Mouse (Mus musculus) hindbrain, embryonic 16.5 days (tissue): ENCODE measurements around the gene Snx10. TPM values are rescaled to one million over a fixed set of nuclear protein-coding genes. Genes with fewer than 3 reads are reported as not detected.

Experiments
- ATAC-seq: fragments of 200-750 bp; cut with Nextera tagmentation; 2 replicates; pipeline ENCODE4 v1.8.0; 2017; ENCODE audit warnings: moderate TSS enrichment, moderate library complexity
- H3K27ac ChIP-seq: fragments of 300-500 bp; sonication (generic); 2 replicates; pipeline ENCODE4 v1.5.1; 2014; ENCODE audit warnings: low read depth, mild to moderate bottlenecking, control low read depth, low read length, moderate library complexity
- H3K27me3 ChIP-seq: fragments of 300-500 bp; sonication (generic); replicated peaks from 2 replicates; pipeline ENCODE4 v1.6.1; 2014; ENCODE audit warnings: low read length; ENCODE audit not compliant: control insufficient read depth, insufficient read depth
- H3K36me3 ChIP-seq: fragments of 300-500 bp; sonication (generic); 2 replicates; pipeline ENCODE4 v1.6.1; 2014; ENCODE audit warnings: mild to moderate bottlenecking, low read length, moderate library complexity, mixed read lengths; ENCODE audit not compliant: control insufficient read depth, insufficient read depth
- H3K4me1 ChIP-seq: fragments of 300-500 bp; sonication (generic); 2 replicates; pipeline ENCODE4 v1.6.1; 2014; ENCODE audit warnings: low read depth, low read length; ENCODE audit not compliant: control insufficient read depth, insufficient read depth
- H3K4me2 ChIP-seq: fragments of 300-500 bp; sonication (generic); 2 replicates; pipeline ENCODE4 v1.6.1; 2014; ENCODE audit warnings: mild to moderate bottlenecking, low read length, control low read depth, moderate library complexity
- H3K4me3 ChIP-seq: fragments of 300-500 bp; sonication (generic); 2 replicates; pipeline ENCODE4 v1.5.1; 2014; ENCODE audit warnings: mild to moderate bottlenecking, low read length, control low read depth, moderate library complexity
- H3K9ac ChIP-seq: fragments of 300-500 bp; sonication (generic); 2 replicates; pipeline ENCODE4 v1.6.1; 2014; ENCODE audit warnings: low read depth, mild to moderate bottlenecking, control low read depth, low read length, moderate library complexity
- H3K9me3 ChIP-seq: fragments of 300-500 bp; sonication (generic); 2 replicates; pipeline ENCODE4 v1.6.1; 2014; ENCODE audit warnings: mild to moderate bottlenecking, low read length, moderate library complexity; ENCODE audit not compliant: control insufficient read depth
- WGBS: fragments of 180-500 bp; shearing (Covaris S2); extraction: QIAGEN DNeasy Blood & Tissue Kit; methylation state at CpG from one replicate; pipeline ENCODE4 v1.1.7; 2014; 5-methylcytosine and 5-hydroxymethylcytosine counted together
- polyA plus RNA-seq: library from polyadenylated mRNA; unstranded; fragments of >200 nt; fragmentation: Nextera tagmentation; extraction: Ambion mirVana; gene quantifications from 2 replicates; pipeline ENCODE4 v1.2.1, GENCODE M21; 2015

Gene Snx10
- polyA plus RNA-seq, 1 experiment from 2014 or later = 76.2 TPM

DNA sequence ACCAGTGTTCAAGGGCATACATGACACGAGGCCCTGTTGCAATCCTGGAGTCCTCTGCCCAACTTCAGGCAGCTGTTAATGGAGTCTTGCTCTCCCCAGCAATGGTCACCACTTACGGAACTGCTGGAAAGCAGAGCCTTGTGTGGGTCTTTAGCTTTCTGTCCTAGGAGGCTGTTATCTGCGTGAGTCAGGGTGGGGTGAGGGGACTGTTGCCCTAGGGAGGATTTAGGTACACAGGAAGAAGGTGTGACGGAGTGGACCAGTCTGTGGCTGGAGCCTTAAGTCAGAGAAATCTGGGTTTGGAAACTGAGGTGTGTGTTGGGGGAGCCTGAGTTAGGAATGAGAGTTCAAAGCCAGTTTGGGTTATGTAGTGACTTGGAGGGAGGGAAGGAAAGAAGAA is 49.4 kb downstream of the Snx10 start:
- H3K4me1 ChIP-seq = no peaks in the 10 kb centered on the region
- no peak for ATAC-seq
- no peak overlapping the region for H3K9ac ChIP-seq
- H3K27me3 ChIP-seq = no peaks in the 10 kb centered on the region
- no peak overlapping the region for H3K27ac ChIP-seq
- H3K4me3 ChIP-seq = no peak overlapping the region
- no peaks in the 10 kb centered on the region for H3K36me3 ChIP-seq
- no peak overlapping the region for H3K4me2 ChIP-seq
- no peaks in the 10 kb centered on the region for H3K9me3 ChIP-seq
- 92% methylated on average over 4 of the region's 4 CpGs for WGBS

DNA sequence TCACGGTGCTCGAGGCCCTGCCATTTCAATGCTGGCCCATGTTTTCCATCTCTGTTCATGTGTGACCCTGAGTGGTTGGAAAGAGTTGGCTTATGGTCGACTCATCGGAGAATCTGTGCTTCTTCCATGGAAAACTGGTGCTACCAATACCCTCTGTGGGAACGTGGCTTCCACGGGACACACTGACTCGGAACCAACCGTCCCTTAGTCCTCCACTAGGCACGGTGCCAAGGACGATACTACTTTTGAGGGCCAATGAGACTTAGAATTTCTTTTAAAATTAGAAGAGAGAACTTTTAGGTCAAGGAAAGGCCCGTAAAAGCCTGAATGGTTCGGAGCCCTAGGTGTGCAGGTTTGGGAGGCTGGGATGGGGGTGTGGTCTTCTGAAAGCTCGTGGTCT is 50.4 kb downstream of the Snx10 start:
- no peaks in the 10 kb centered on the region for H3K36me3 ChIP-seq
- no peak overlapping the region for H3K9ac ChIP-seq
- H3K27ac ChIP-seq = no peak overlapping the region
- H3K4me3 ChIP-seq = no peak overlapping the region
- H3K4me2 ChIP-seq = no peak overlapping the region
- H3K9me3 ChIP-seq = no peaks in the 10 kb centered on the region
- ATAC-seq = no peak
- no peaks in the 10 kb centered on the region for H3K4me1 ChIP-seq
- no peaks in the 10 kb centered on the region for H3K27me3 ChIP-seq
- WGBS = 92% methylated on average over 13 of the region's 13 CpGs

DNA sequence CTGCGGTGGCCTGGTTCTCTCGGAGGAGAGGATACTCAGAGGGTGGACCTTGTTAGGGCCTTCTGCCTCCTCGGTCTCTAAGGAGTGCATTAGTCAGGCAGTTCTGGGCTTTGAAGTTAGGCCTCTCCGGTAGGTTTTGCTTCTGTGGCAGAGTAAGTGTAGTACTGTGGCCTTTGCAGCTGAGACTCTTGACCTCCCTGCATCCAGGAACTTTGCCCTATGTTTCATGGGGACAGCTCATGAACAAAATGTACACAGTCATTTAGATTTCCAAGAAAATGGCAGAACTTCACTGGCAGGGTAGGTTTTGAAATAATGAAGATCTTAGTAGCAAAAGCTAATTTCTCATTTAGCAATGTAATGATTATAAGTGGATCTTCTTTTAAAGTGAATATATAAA is 54.7 kb downstream of the Snx10 start:
- Histone ChIP-seq H3K27ac (no peak overlapping the region), H3K4me1 (no peaks in the 10 kb centered on the region), H3K4me2 (no peak overlapping the region), H3K36me3 (no peaks in the 10 kb centered on the region), H3K9me3 (no peaks in the 10 kb centered on the region), H3K27me3 (no peaks in the 10 kb centered on the region), H3K4me3 (no peak overlapping the region), H3K9ac (no peak overlapping the region)
- no peak for ATAC-seq
- WGBS = 84% methylated on average over 4 of the region's 4 CpGs

DNA sequence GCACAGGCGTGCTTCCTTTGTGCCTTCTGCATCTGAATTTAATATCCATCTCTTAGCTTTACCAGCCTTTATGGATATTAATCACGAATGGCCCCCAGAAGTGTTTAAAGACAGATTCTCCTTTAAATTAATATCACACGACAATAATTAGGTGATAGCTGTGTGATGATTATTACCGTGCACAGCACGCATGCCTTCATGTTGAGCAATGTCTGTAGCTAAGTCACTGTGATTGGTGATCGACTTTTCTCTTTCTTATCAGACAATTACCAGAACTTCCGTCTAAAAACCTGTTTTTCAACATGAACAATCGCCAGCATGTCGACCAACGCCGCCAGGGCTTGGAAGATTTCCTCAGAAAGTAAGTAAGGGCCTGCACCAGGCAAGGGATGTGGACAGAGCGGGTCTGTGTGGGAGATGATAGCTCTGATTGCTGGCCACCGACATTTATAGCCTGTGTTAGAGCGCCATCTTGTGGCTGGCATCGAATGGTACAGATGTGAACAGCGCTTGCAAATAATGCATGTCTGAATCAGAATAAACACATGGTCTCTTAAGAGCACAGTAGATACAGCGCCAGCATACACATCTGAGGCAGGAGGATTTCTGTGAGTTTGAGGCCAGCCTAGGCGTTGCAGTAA is 56.5 kb downstream of the Snx10 start:
- Histone ChIP-seq H3K27me3 (no peaks in the 10 kb centered on the region), H3K4me3 (no peak overlapping the region), H3K36me3 (0 out of 2 replicates have a peak, but pooled peaks cover 2% of the 10 kb centered on the region), H3K9me3 (no peaks in the 10 kb centered on the region), H3K4me1 (no peaks in the 10 kb centered on the region), H3K4me2 (no peak overlapping the region), H3K27ac (no peak overlapping the region), H3K9ac (no peak overlapping the region)
- 26% methylated on average over 18 of the region's 18 CpGs for WGBS
- ATAC-seq = peak; percentile 91

DNA sequence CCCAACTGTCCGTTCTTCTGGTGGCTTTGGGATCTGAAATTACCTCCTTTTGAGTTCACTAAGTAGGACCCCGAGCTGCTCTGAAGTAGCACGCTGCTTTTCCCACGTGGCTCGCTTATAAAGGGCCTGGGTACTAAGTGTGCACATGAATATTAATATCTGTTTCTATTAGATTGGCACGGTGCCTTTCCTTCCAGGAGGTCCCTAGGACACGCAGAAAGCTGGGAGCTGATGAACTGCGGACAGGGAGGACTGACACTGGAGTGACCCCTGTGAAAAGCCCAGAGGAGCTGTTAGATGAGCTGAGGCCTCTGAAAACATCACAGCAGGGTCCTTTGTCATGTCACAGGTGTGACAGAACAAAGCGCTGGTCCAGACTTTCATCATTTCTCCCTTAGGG is 57.7 kb downstream of the Snx10 start:
- Histone ChIP-seq H3K27ac (no peak overlapping the region; the same call in 1 of the 2 replicates), H3K36me3 (0 out of 2 replicates have a peak, but pooled peaks cover 2% of the 10 kb centered on the region), H3K27me3 (no peaks in the 10 kb centered on the region), H3K9me3 (no peaks in the 10 kb centered on the region), H3K4me3 (no peak overlapping the region), H3K4me2 (no peak overlapping the region), H3K4me1 (no peaks in the 10 kb centered on the region; the same call in 1 of the 2 replicates), H3K9ac (peak overlapping the region; percentile 24; the same call in 1 of the 2 replicates)
- WGBS = 40% methylated on average over 9 of the region's 9 CpGs
- ATAC-seq = no peak

DNA sequence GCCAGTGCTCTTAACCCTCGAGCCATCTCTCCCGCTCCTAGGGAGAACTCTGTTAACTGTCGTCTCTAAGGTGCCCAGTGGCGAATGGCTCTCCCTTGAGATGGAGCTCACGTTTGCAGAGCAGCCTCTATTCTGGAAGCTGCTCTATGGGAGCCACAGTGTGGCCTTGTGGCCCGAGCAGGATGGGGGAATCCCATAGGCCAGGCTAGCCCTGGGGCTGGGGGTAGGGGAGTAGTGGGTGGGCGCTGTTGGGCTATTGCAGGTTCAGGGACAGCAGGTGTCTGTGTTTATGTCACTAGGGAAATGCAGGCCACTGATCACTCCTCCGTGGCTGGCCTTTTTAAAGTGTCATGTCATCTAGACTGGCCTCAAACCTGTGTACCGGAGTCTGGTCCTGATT is 58.4 kb downstream of the Snx10 start:
- H3K4me2 ChIP-seq = no peak overlapping the region
- H3K36me3 ChIP-seq = 0 out of 2 replicates have a peak, but pooled peaks cover 2% of the 10 kb centered on the region
- no peak overlapping the region for H3K4me3 ChIP-seq
- WGBS = 76% methylated on average over 9 of the region's 9 CpGs
- H3K27ac ChIP-seq = no peak overlapping the region
- H3K9ac ChIP-seq = no peak overlapping the region
- H3K9me3 ChIP-seq = no peaks in the 10 kb centered on the region
- no peak for ATAC-seq
- H3K27me3 ChIP-seq = no peaks in the 10 kb centered on the region
- no peaks in the 10 kb centered on the region; the same call in 1 of the 2 replicates for H3K4me1 ChIP-seq

DNA sequence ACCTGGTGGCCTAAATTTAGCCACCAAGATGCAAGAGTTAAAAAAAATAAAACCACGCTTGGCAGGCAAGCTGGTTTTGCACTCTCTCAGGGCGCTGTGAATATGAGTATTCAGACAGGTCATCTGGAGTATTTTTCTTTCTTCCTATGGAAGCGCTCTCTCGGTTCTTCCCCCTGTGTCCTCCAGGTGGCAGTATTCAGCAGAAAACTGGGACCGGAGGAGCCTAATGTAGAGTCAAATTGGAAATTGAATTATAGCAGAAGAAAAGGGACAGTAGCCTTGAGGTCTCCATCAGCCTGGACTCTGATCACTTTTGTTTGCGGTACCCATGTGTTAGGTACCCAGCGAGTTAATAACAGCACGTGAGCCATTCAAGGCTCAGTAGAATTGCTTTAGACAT is 62.3 kb downstream of the Snx10 start:
- no peak overlapping the region for H3K4me2 ChIP-seq
- H3K27me3 ChIP-seq = no peaks in the 10 kb centered on the region
- peak overlapping the region; percentile 48; the same call in 1 of the 2 replicates for H3K27ac ChIP-seq
- 0 out of 2 replicates have a peak, but pooled peaks cover 2% of the 10 kb centered on the region for H3K36me3 ChIP-seq
- H3K4me3 ChIP-seq = no peak overlapping the region
- ATAC-seq = peak; percentile 65
- H3K9me3 ChIP-seq = no peaks in the 10 kb centered on the region
- H3K4me1 ChIP-seq = no peaks in the 10 kb centered on the region; the same call in 1 of the 2 replicates
- H3K9ac ChIP-seq = no peak overlapping the region
- 21% methylated on average over 8 of the region's 8 CpGs for WGBS

DNA sequence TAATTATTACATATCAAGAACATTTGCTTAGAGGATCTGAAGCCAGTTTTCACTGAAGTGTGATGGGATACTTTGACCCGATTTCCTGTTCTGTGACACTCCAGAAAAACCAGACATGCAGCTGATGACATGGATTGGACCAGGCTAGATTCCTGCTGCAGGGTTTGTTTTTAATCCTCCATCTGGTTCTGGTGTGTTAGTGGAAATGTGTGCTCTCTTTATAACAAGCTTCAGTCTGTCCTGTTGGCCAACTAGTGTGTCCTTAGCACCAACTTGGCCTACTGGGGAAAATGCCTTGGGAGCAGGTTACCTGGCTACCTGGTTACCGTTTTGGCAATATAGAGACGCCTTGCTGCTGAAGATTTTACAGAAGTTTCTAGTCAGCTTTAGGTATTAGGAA is 63.6 kb downstream of the Snx10 start:
- H3K4me1 ChIP-seq = no peaks in the 10 kb centered on the region; the same call in 1 of the 2 replicates
- H3K36me3 ChIP-seq = 0 out of 2 replicates have a peak, but pooled peaks cover 2% of the 10 kb centered on the region
- H3K4me3 ChIP-seq = no peak overlapping the region
- WGBS = 95% methylated on average over 3 of the region's 3 CpGs
- H3K4me2 ChIP-seq = no peak overlapping the region
- H3K27me3 ChIP-seq = no peaks in the 10 kb centered on the region
- no peak for ATAC-seq
- H3K9me3 ChIP-seq = no peaks in the 10 kb centered on the region
- no peak overlapping the region for H3K9ac ChIP-seq
- no peak overlapping the region for H3K27ac ChIP-seq

DNA sequence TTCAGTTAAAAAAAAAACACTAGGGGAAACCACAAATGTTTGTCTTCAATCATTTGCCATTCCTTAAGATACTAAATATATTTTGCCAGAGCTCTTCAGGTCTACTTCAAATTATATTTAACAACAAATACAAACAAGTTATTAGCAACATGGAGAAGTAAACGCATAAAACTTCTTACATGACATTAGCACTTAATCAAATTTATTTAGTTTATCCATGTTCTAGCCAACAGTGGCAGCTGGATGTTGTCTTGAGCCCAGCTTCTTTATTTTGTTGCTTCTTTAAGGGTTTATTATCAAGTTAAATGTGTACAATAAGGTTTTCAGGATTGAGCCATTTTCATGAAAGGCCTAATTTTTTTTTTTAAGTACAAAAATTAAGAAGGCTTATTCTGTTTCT is 67.6 kb downstream of the Snx10 start:
- H3K36me3 ChIP-seq = no peaks in the 10 kb centered on the region
- 77% methylated on average over 1 of the region's 1 CpGs for WGBS
- no peak for ATAC-seq
- peaks cover 7% of the 10 kb centered on the region for H3K4me1 ChIP-seq
- H3K27ac ChIP-seq = no peak overlapping the region
- H3K9me3 ChIP-seq = no peaks in the 10 kb centered on the region
- H3K9ac ChIP-seq = no peak overlapping the region
- H3K27me3 ChIP-seq = no peaks in the 10 kb centered on the region
- H3K4me2 ChIP-seq = peak overlapping the region; percentile 21; the same call in 1 of the 2 replicates
- H3K4me3 ChIP-seq = no peak overlapping the region
